Mouse (Mus musculus): ENCODE results near the gene Pdgfb.
A peak's percentile ranks its signal among the peaks of the same experiment; 100 is the strongest.

Gene Pdgfb

GRCm38 (mm10) chr15:79952504-79953231, 62.1 kb downstream of the Pdgfb start:
- peak; percentile 74 to 85 for DNase-seq

- DNase-seq, result peak; percentile 71 to 80
Measured at GRCm38 (mm10) chr15:79951730-79952503, 62.9 kb downstream of the Pdgfb start.

- DNase-seq, result no peak
Measured at GRCm38 (mm10) chr15:79951226-79951625, 63.6 kb downstream of the Pdgfb start.

- DNase-seq, result peak; percentile 78 to 81
Measured at GRCm38 (mm10) chr15:79950250-79951025, 64.3 kb downstream of the Pdgfb start.

GRCm38 (mm10) chr15:79947681-79948080, 67.1 kb downstream of the Pdgfb start:
- no peak for DNase-seq

- DNase-seq, result no peak
Measured at GRCm38 (mm10) chr15:79946790-79947189, 68.0 kb downstream of the Pdgfb start.

- DNase-seq, result peak; percentile 85 to 91
Measured at GRCm38 (mm10) chr15:79946022-79946421, 68.8 kb downstream of the Pdgfb start.
